Mouse (Mus musculus): ENCODE data around the gene Zfp423. TPM values are rescaled to one million over a fixed set of nuclear protein-coding genes. Genes with fewer than 3 reads are reported as not detected.
A peak's percentile ranks its signal among the peaks of the same experiment; 100 is the strongest.

Gene Zfp423
- polyA plus RNA-seq, 1 experiment from 2014 or later, result 23.1 TPM

GRCm38 (mm10) chr8:87660029-87660915 is 299.1 kb downstream of the Zfp423 start:
- Histone ChIP-seq H3K9ac (ENCODE audit: low read depth, low read length) (peak overlapping the region; percentile 37), H3K36me3 (ENCODE audit: control insufficient read depth, insufficient read depth, low read length) (no peaks in the 10 kb centered on the region), H3K27me3 (replicated peaks; ENCODE audit: control insufficient read depth, insufficient read depth, low read length) (peaks cover 29% of the 10 kb centered on the region), H3K4me3 (ENCODE audit: low read depth, low read length) (peak overlapping the region; percentile 26), H3K9me3 (ENCODE audit: control insufficient read depth, low read length) (no peaks in the 10 kb centered on the region), H3K27ac (replicated peaks; ENCODE audit: low read depth, low read length) (no peak overlapping the region), H3K4me2 (ENCODE audit: low read depth, low read length) (peak overlapping the region; percentile 54), H3K4me1 (ENCODE audit: control insufficient read depth, insufficient read depth, low read length) (peaks cover 33% of the 10 kb centered on the region)
- WGBS, result 8% methylated on average over 43 of the region's 43 CpGs
- no peak for ATAC-seq (ENCODE audit: low read depth)
- peak; percentile 30 for DNase-seq (ENCODE audit: low spot score)

DNA sequence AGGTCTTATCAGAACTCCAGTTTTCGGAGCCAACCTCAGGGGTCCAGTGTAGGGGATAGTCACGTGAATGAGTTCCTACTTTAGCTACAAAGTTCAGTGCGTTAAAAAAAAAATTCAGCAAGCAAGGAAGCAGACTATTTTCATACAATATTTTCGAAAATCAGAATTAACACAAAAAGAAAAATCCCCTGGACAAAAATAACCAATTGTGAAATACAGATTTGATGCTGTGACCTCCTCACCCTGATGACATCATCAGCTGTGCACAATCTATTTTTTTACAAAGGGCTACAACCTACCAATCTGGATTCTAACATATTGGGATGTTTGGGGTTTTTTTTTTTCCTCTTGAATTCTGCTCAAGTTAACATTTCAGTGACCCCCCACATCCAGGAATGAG is 301.9 kb downstream of the Zfp423 start:
- Histone ChIP-seq H3K27ac (replicated peaks; ENCODE audit: low read depth, low read length) (no peak overlapping the region), H3K9ac (ENCODE audit: low read depth, low read length) (no peak overlapping the region), H3K27me3 (replicated peaks; ENCODE audit: control insufficient read depth, insufficient read depth, low read length) (peaks cover 21% of the 10 kb centered on the region), H3K4me2 (ENCODE audit: low read depth, low read length) (no peak overlapping the region), H3K4me3 (ENCODE audit: low read depth, low read length) (no peak overlapping the region), H3K9me3 (ENCODE audit: control insufficient read depth, low read length) (no peaks in the 10 kb centered on the region), H3K36me3 (ENCODE audit: control insufficient read depth, insufficient read depth, low read length) (no peaks in the 10 kb centered on the region), H3K4me1 (ENCODE audit: control insufficient read depth, insufficient read depth, low read length) (peaks cover 26% of the 10 kb centered on the region)
- no peak for ATAC-seq (ENCODE audit: low read depth)
- WGBS, result 72% methylated on average over 4 of the region's 4 CpGs
- no peak for DNase-seq (ENCODE audit: low spot score)

DNA sequence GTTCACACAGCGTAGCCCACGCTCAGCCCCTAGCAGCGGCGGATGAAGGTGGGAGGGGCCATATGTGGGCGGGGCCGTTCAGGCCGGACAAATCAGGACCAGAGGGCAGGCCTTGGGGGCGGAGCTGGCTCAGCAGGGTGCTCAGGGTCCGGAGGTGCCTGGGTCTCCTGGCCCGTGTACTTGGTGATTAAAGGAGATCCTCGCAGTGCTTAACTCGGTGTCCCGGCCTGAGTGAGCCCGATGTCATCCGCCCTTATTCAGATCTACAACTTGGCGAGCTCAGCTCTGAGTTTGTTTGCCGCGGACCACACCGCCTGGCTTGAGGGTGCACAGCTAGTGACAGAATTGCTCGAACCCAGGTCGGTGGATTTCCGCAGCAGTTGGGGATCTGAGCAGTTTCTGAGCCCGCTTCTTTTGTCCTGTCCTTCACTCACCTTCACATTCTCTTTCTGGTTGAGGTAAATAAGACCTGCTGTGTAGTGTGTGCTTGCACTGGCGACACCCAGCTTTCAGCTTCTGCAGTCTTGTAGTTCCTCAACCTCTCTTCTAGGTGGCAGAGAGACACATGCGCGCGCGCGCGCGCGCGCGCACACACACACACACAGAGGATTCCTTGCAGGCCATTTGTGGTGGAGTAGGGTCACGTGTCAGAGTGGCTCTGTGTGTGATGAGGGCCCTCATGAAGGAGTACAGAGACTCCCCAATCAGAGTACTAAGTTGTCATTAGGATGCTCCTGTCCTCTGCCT is 302.7 kb downstream of the Zfp423 start:
- ATAC-seq (ENCODE audit: low read depth) (peak; percentile 92), DNase-seq (ENCODE audit: low spot score) (peak; percentile 87)
- Histone ChIP-seq H3K27me3 (replicated peaks; ENCODE audit: control insufficient read depth, insufficient read depth, low read length) (peaks cover 19% of the 10 kb centered on the region), H3K9ac (ENCODE audit: low read depth, low read length) (peak overlapping the region; percentile 47; the same call in 1 of the 2 replicates), H3K4me1 (ENCODE audit: control insufficient read depth, insufficient read depth, low read length) (peaks cover 26% of the 10 kb centered on the region), H3K4me3 (ENCODE audit: low read depth, low read length) (peak overlapping the region; percentile 42), H3K27ac (replicated peaks; ENCODE audit: low read depth, low read length) (no peak overlapping the region), H3K9me3 (ENCODE audit: control insufficient read depth, low read length) (no peaks in the 10 kb centered on the region), H3K36me3 (ENCODE audit: control insufficient read depth, insufficient read depth, low read length) (no peaks in the 10 kb centered on the region), H3K4me2 (ENCODE audit: low read depth, low read length) (peak overlapping the region; percentile 83)
- WGBS, result 11% methylated on average over 35 of the region's 35 CpGs

GRCm38 (mm10) chr8:87655946-87656345 is 303.4 kb downstream of the Zfp423 start:
- H3K9ac ChIP-seq (ENCODE audit: low read depth, low read length), result no peak overlapping the region
- H3K36me3 ChIP-seq (ENCODE audit: control insufficient read depth, insufficient read depth, low read length), result no peaks in the 10 kb centered on the region
- H3K4me3 ChIP-seq (ENCODE audit: low read depth, low read length), result no peak overlapping the region
- DNase-seq (ENCODE audit: low spot score) (no peak), ATAC-seq (ENCODE audit: low read depth) (no peak)
- H3K4me2 ChIP-seq (ENCODE audit: low read depth, low read length), result peak overlapping the region; percentile 83
- no peaks in the 10 kb centered on the region for H3K9me3 ChIP-seq (ENCODE audit: control insufficient read depth, low read length)
- peaks cover 19% of the 10 kb centered on the region for H3K4me1 ChIP-seq (ENCODE audit: control insufficient read depth, insufficient read depth, low read length)
- H3K27me3 ChIP-seq (replicated peaks; ENCODE audit: control insufficient read depth, insufficient read depth, low read length), result peaks cover 12% of the 10 kb centered on the region
- no peak overlapping the region for H3K27ac ChIP-seq (replicated peaks; ENCODE audit: low read depth, low read length)
- 72% methylated on average over 9 of the region's 9 CpGs for WGBS

DNA sequence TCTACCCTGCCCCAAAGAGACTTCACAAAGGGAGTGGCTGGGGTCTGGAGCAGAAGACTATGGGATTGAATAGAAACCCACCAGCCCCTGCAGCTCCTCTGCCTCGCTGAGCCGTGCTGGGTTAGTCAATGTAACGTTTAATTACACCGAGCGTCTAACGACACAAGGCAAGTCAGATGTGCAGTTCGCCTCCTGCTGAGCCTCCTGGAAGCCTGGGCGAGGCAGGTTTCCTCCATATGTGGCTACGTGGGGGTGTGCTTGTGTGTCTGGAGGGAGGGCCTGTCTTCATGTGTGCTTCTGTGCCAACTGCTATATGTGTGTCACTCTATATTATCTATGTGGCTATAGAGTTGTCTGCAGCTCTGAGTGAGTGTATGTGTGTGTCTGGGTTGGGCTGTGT is 311.6 kb downstream of the Zfp423 start:
- WGBS, result 69% methylated on average over 9 of the region's 9 CpGs
- H3K27me3 ChIP-seq (replicated peaks; ENCODE audit: control insufficient read depth, insufficient read depth, low read length), result no peaks in the 10 kb centered on the region
- no peak overlapping the region for H3K27ac ChIP-seq (replicated peaks; ENCODE audit: low read depth, low read length)
- peaks cover 17% of the 10 kb centered on the region for H3K4me1 ChIP-seq (ENCODE audit: control insufficient read depth, insufficient read depth, low read length)
- DNase-seq (ENCODE audit: low spot score) (peak; percentile 51), ATAC-seq (ENCODE audit: low read depth) (no peak)
- no peak overlapping the region for H3K4me3 ChIP-seq (ENCODE audit: low read depth, low read length)
- H3K9me3 ChIP-seq (ENCODE audit: control insufficient read depth, low read length), result no peaks in the 10 kb centered on the region
- H3K4me2 ChIP-seq (ENCODE audit: low read depth, low read length), result no peak overlapping the region
- H3K9ac ChIP-seq (ENCODE audit: low read depth, low read length), result no peak overlapping the region
- H3K36me3 ChIP-seq (ENCODE audit: control insufficient read depth, insufficient read depth, low read length), result no peaks in the 10 kb centered on the region

DNA sequence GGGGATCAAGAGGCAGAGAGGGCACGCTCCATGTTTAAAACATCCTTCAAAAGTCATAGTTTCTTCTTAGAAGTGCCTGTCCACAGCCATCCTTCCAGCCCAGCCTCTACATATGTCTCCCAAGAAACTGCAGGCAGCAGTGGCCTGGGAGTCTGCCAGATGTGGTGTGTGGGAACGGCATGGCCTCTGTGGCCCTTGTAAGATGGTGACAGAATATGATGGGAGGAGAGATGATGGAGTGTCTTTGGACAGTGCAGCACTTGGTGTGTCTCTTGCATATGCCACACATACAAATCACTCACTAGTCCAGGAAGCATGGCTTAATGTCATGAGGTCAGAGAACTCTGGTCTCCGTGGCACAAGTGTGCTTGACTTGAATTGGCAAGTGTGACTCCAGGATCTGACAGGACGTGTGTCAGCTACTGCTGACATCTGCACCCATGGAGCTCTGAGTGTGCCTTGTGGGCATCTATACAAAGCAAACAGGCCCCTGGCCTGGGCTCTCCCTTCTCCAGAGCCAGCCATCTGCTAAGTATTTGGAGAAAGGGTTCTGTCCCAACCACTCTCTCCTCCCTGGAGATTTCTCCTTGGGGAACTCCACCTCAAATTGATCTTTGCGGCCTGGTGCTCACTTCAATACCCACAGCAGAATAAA is 313.4 kb downstream of the Zfp423 start:
- Histone ChIP-seq H3K9me3 (ENCODE audit: control insufficient read depth, low read length) (no peaks in the 10 kb centered on the region), H3K9ac (ENCODE audit: low read depth, low read length) (no peak overlapping the region), H3K4me3 (ENCODE audit: low read depth, low read length) (no peak overlapping the region), H3K4me1 (ENCODE audit: control insufficient read depth, insufficient read depth, low read length) (peaks cover 17% of the 10 kb centered on the region), H3K36me3 (ENCODE audit: control insufficient read depth, insufficient read depth, low read length) (no peaks in the 10 kb centered on the region), H3K27ac (replicated peaks; ENCODE audit: low read depth, low read length) (peak overlapping the region; percentile 68), H3K27me3 (replicated peaks; ENCODE audit: control insufficient read depth, insufficient read depth, low read length) (no peaks in the 10 kb centered on the region), H3K4me2 (ENCODE audit: low read depth, low read length) (peak overlapping the region; percentile 10; the same call in 1 of the 2 replicates)
- no peak for DNase-seq (ENCODE audit: low spot score)
- no peak for ATAC-seq (ENCODE audit: low read depth)
- 47% methylated on average over 5 of the region's 5 CpGs for WGBS

GRCm38 (mm10) chr8:87645371-87645770 is 314.0 kb downstream of the Zfp423 start:
- peak; percentile 84 for ATAC-seq (ENCODE audit: low read depth)

GRCm38 (mm10) chr8:87640930-87641329 is 318.5 kb downstream of the Zfp423 start:
- 46% methylated on average over 3 of the region's 3 CpGs for WGBS
- DNase-seq (ENCODE audit: low spot score) (peak; percentile 41), ATAC-seq (ENCODE audit: low read depth) (no peak)

More at GRCm38 (mm10) chr8:87645371-87645770, 314.0 kb downstream of the Zfp423 start:
- Histone ChIP-seq H3K36me3 (ENCODE audit: control insufficient read depth, insufficient read depth, low read length) (no peaks in the 10 kb centered on the region), H3K9me3 (ENCODE audit: control insufficient read depth, low read length) (no peaks in the 10 kb centered on the region), H3K4me2 (ENCODE audit: low read depth, low read length) (peak overlapping the region; percentile 10; the same call in 1 of the 2 replicates), H3K4me1 (ENCODE audit: control insufficient read depth, insufficient read depth, low read length) (peaks cover 17% of the 10 kb centered on the region), H3K27me3 (replicated peaks; ENCODE audit: control insufficient read depth, insufficient read depth, low read length) (no peaks in the 10 kb centered on the region), H3K9ac (ENCODE audit: low read depth, low read length) (no peak overlapping the region), H3K4me3 (ENCODE audit: low read depth, low read length) (no peak overlapping the region), H3K27ac (replicated peaks; ENCODE audit: low read depth, low read length) (peak overlapping the region; percentile 68)
- DNase-seq (ENCODE audit: low spot score), result peak; percentile 73
- 14% methylated on average over 6 of the region's 6 CpGs for whole genome bisulfite sequencing

More at GRCm38 (mm10) chr8:87640930-87641329, 318.5 kb downstream of the Zfp423 start:
- Histone ChIP-seq H3K36me3 (ENCODE audit: control insufficient read depth, insufficient read depth, low read length) (no peaks in the 10 kb centered on the region), H3K9ac (ENCODE audit: low read depth, low read length) (no peak overlapping the region), H3K4me2 (ENCODE audit: low read depth, low read length) (no peak overlapping the region), H3K4me3 (ENCODE audit: low read depth, low read length) (no peak overlapping the region), H3K27ac (replicated peaks; ENCODE audit: low read depth, low read length) (no peak overlapping the region), H3K27me3 (replicated peaks; ENCODE audit: control insufficient read depth, insufficient read depth, low read length) (no peaks in the 10 kb centered on the region), H3K4me1 (ENCODE audit: control insufficient read depth, insufficient read depth, low read length) (peaks cover 14% of the 10 kb centered on the region), H3K9me3 (ENCODE audit: control insufficient read depth, low read length) (no peaks in the 10 kb centered on the region)
